Mouse (Mus musculus) cerebellum, adult 2 months (tissue): ENCODE results near the gene Phf21b. TPM values are rescaled to one million over a fixed set of nuclear protein-coding genes. Genes with fewer than 3 reads are reported as not detected.
"Not testable (repeated sequence)": the region's sequence is repeated elsewhere in the genome, so short reads cannot be mapped to it uniquely, and the experiment has no call there.

Source experiments
- DNase-seq, 2 experiments: peaks; one replicate each; pipeline ENCODE4 v3.0.0; 2021
- H3K27ac ChIP-seq: fragments of 200-500 bp; 2 replicates; pipeline ENCODE4 v1.5.1; 2012; ENCODE audit warnings: low read length, control low read depth, inconsistent platforms; ENCODE audit not compliant: insufficient read depth
- H3K27me3 ChIP-seq: fragments of 200-500 bp; 2 replicates; pipeline ENCODE4 v1.6.1; 2012; ENCODE audit warnings: inconsistent platforms, mild to moderate bottlenecking, low read length, moderate library complexity; ENCODE audit not compliant: control insufficient read depth, insufficient read depth
- H3K4me1 ChIP-seq: fragments of 200-500 bp; 2 replicates; pipeline ENCODE4 v1.6.1; 2011; ENCODE audit warnings: low read length; ENCODE audit not compliant: control insufficient read depth, insufficient read depth
- H3K4me3 ChIP-seq: fragments of 200-500 bp; replicated peaks from 2 replicates; pipeline ENCODE3; 2011; ENCODE audit warnings: mild to moderate bottlenecking, low read depth, low read length, control low read depth; ENCODE audit not compliant: insufficient read depth
- CTCF ChIP-seq: fragments of 200-500 bp; IDR thresholded peaks from 2 replicates; pipeline ENCODE4 v1.5.1; 2011; ENCODE audit warnings: low read depth, mild to moderate bottlenecking, control low read depth, low read length, moderate library complexity, borderline replicate concordance; ENCODE audit not compliant: insufficient read depth
- POLR2A ChIP-seq: fragments of 200-500 bp; IDR thresholded peaks from 2 replicates; pipeline ENCODE4 v1.6.1; 2011; ENCODE audit warnings: low read length, control low read depth, borderline replicate concordance; ENCODE audit not compliant: insufficient read depth
- WGBS: fragments of 180-500 bp; shearing (Covaris S2); methylation state at CpG from one replicate; pipeline ENCODE4 v1.1.7; 2018; 5-methylcytosine and 5-hydroxymethylcytosine counted together
- polyA plus RNA-seq: library from polyadenylated mRNA; depleted of rRNA; stranded (reverse); fragments of >200 nt; gene quantifications from 2 replicates; pipeline ENCODE4 v1.2.3, GENCODE M21; 2012

Gene Phf21b
- polyA plus RNA-seq, 1 experiment = 36.5 TPM

GRCm38 (mm10) chr15:84769641-84770341 lies 86.1 kb downstream of the Phf21b start:
- H3K27me3 ChIP-seq = no peaks in the 10 kb centered on the region
- no peak overlapping the region for H3K27ac ChIP-seq
- TF ChIP-seq CTCF = no peak
- TF ChIP-seq POLR2A = no peak
- WGBS = 82% methylated on average over 11 of the region's 11 CpGs
- peaks cover 4% of the 10 kb centered on the region; the same call in 1 of the 2 replicates for H3K4me1 ChIP-seq
- H3K4me3 ChIP-seq = no peak overlapping the region
- no peak for DNase-seq

- not testable (repeated sequence) for H3K4me3 ChIP-seq, DNase-seq, H3K27me3 ChIP-seq, H3K4me1 ChIP-seq, H3K27ac ChIP-seq
- WGBS = 88% methylated on average over 4 of the region's 4 CpGs
Measured at GRCm38 (mm10) chr15:84768531-84768930, 87.3 kb downstream of the Phf21b start.

- no peak for TF ChIP-seq POLR2A
- TF ChIP-seq CTCF = no peak
- H3K27me3 ChIP-seq = no peaks in the 10 kb centered on the region
- no peak overlapping the region for H3K4me3 ChIP-seq
- H3K4me1 ChIP-seq = no peaks in the 10 kb centered on the region
- WGBS = 51% methylated on average over 10 of the region's 10 CpGs
- DNase-seq = no peak
- no peak overlapping the region for H3K27ac ChIP-seq
Measured at GRCm38 (mm10) chr15:84766621-84767020, 89.2 kb downstream of the Phf21b start.

- TF ChIP-seq CTCF (no peak), POLR2A (no peak)
- WGBS = 33% methylated on average over 7 of the region's 7 CpGs
Measured at GRCm38 (mm10) chr15:84763423-84763812, 92.4 kb downstream of the Phf21b start.

GRCm38 (mm10) chr15:84762712-84763422 lies 93.0 kb downstream of the Phf21b start:
- 40% methylated on average over 8 of the region's 8 CpGs for WGBS
- TF ChIP-seq CTCF = no peak
- TF ChIP-seq POLR2A = no peak
- no peak for DNase-seq
- Histone ChIP-seq H3K4me1 (no peaks in the 10 kb centered on the region), H3K27me3 (no peaks in the 10 kb centered on the region), H3K4me3 (no peak overlapping the region), H3K27ac (no peak overlapping the region)

More at GRCm38 (mm10) chr15:84763423-84763812, 92.4 kb downstream of the Phf21b start:
- H3K27me3 ChIP-seq = no peaks in the 10 kb centered on the region
- DNase-seq = no peak
- no peak overlapping the region for H3K4me3 ChIP-seq
- H3K4me1 ChIP-seq = no peaks in the 10 kb centered on the region
- no peak overlapping the region for H3K27ac ChIP-seq

GRCm38 (mm10) chr15:84758493-84758892 lies 97.4 kb downstream of the Phf21b start:
- TF ChIP-seq CTCF = peak; percentile 80
- no peak for TF ChIP-seq POLR2A
- 33% methylated on average over 4 of the region's 4 CpGs for WGBS
- Histone ChIP-seq H3K4me1 (no peaks in the 10 kb centered on the region), H3K27ac (no peak overlapping the region), H3K27me3 (no peaks in the 10 kb centered on the region), H3K4me3 (no peak overlapping the region)
- DNase-seq = peak in 1 of 2 experiments; percentile 48

GRCm38 (mm10) chr15:84756426-84756825 lies 99.4 kb downstream of the Phf21b start:
- peak; percentile 28 to 29 for DNase-seq
- Histone ChIP-seq H3K4me3 (no peak overlapping the region), H3K27me3 (no peaks in the 10 kb centered on the region), H3K4me1 (no peaks in the 10 kb centered on the region), H3K27ac (no peak overlapping the region)
- WGBS = 3% methylated on average over 21 of the region's 22 CpGs
- TF ChIP-seq CTCF (no peak), POLR2A (no peak)

GRCm38 (mm10) chr15:84754987-84755386 lies 100.9 kb downstream of the Phf21b start:
- 16% methylated on average over 3 of the region's 3 CpGs for WGBS
- Histone ChIP-seq H3K4me3 (no peak overlapping the region), H3K27me3 (no peaks in the 10 kb centered on the region), H3K27ac (no peak overlapping the region), H3K4me1 (no peaks in the 10 kb centered on the region)
- peak; percentile 91 for TF ChIP-seq CTCF
- TF ChIP-seq POLR2A = no peak
- DNase-seq = peak; percentile 63 to 80
